Mouse (Mus musculus) stomach, embryonic 16.5 days (tissue): Measurements from ENCODE around the gene Nup85. TPM values are rescaled to one million over a fixed set of nuclear protein-coding genes. Genes with fewer than 3 reads are reported as not detected.
A peak's percentile ranks its signal among the peaks of the same experiment; 100 is the strongest.
"Not testable (repeated sequence)": the region's sequence is repeated elsewhere in the genome, so short reads cannot be mapped to it uniquely, and the experiment has no call there.

Experiments used
- ATAC-seq: fragments of 200-750 bp; cut with Nextera tagmentation; 2 replicates; pipeline ENCODE4 v1.8.0; 2017; ENCODE audit warnings: moderate number of reproducible peaks, moderate TSS enrichment; ENCODE audit not compliant: insufficient read depth, low FRiP score
- H3K27ac ChIP-seq: fragments of 300-500 bp; sonication (generic); 2 replicates; pipeline ENCODE4 v1.5.1; 2014; ENCODE audit warnings: low read length
- H3K27me3 ChIP-seq: fragments of 300-500 bp; sonication (generic); 2 replicates; pipeline ENCODE4 v1.6.1; 2014; ENCODE audit warnings: low read length, control low read depth, mixed read lengths; ENCODE audit not compliant: control insufficient read depth, insufficient read depth
- H3K36me3 ChIP-seq: fragments of 300-500 bp; sonication (generic); 2 replicates; pipeline ENCODE4 v1.6.1; 2014; ENCODE audit warnings: low read length; ENCODE audit not compliant: control insufficient read depth, insufficient read depth
- H3K4me1 ChIP-seq: fragments of 300-500 bp; sonication (generic); 2 replicates; pipeline ENCODE4 v1.6.1; 2014; ENCODE audit warnings: low read length, control low read depth, mixed read lengths; ENCODE audit not compliant: control insufficient read depth, insufficient read depth
- H3K4me2 ChIP-seq: fragments of 300-500 bp; sonication (generic); 2 replicates; pipeline ENCODE4 v1.6.1; 2014; ENCODE audit warnings: low read depth, low read length, mixed read lengths
- H3K4me3 ChIP-seq: fragments of 300-500 bp; sonication (generic); replicated peaks from 2 replicates; pipeline ENCODE4 v1.5.1; 2014; ENCODE audit warnings: mild to moderate bottlenecking, low read length
- H3K9ac ChIP-seq: fragments of 300-500 bp; sonication (generic); 2 replicates; pipeline ENCODE4 v1.6.1; 2014; ENCODE audit warnings: low read length
- H3K9me3 ChIP-seq: fragments of 300-500 bp; sonication (generic); replicated peaks from 2 replicates; pipeline ENCODE4 v1.6.1; 2016; ENCODE audit warnings: low read length, control low read depth; ENCODE audit not compliant: control insufficient read depth
- WGBS: fragments of 180-500 bp; shearing (Covaris S2); extraction: QIAGEN DNeasy Blood & Tissue Kit; methylation state at CpG from one replicate; pipeline ENCODE4 v1.1.7; 2014; 5-methylcytosine and 5-hydroxymethylcytosine counted together
- polyA plus RNA-seq: library from polyadenylated mRNA; unstranded; fragments of >200 nt; fragmentation: Nextera tagmentation; extraction: Ambion mirVana; gene quantifications from 2 replicates; pipeline ENCODE4 v1.2.1, GENCODE M21; 2015

The Nup85 gene
- polyA plus RNA-seq, 1 experiment from 2014 or later, result 141 TPM

DNA sequence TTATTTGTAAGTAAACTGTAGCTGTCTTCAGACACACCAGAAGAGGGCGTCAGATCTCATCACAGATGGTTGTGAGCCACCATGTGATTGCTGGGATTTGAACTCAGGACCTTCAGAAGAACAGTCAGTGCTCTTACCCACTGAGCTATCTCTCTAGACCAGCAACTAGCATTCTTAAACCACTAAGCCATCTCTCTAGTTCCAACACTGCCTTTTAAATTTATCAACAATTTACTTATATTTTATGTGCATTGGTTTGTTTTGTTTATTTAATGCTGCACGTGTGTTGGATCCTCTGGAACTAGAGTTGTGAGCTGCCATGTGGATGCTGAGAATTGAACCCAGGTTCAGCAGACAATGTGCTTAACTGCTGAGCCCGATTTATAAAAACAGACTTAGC, 37.8 kb upstream of the Nup85 start:
- peaks cover 31% of the 10 kb centered on the region for H3K36me3 ChIP-seq
- H3K9me3 ChIP-seq, H3K4me1 ChIP-seq, H3K27me3 ChIP-seq, H3K9ac ChIP-seq, H3K4me3 ChIP-seq, H3K27ac ChIP-seq, ATAC-seq, H3K4me2 ChIP-seq: not testable (repeated sequence)
- WGBS, result 71% methylated on average over 3 of the region's 3 CpGs

DNA sequence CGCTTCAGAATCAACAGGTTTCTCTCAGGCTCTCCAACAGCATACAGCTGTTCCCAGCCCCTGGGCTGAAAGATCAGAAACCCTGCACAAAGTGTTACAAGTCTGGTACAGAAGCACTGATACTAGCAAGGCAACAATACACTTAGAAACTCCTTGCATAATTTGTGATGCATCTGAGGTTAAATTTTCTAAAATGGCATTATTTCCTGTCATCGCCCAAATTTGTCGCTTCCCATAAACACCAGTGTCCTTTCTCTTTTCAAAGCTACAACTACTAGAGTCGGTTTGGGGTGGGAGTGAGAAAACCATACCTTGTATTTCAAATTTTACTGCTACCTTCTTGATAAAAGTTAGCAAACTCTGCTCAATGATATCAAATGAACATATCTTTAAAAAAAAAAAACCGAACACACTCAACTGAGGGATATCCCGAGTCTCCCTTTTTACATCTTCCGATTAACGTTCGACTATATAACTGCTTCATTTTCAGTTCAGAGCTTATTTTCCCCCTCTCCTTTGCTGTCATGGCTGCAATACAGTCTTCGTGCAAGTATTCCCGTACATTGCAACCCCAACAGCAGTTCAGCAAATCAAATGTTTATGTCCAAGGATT, 29.4 kb upstream of the Nup85 start:
- peak overlapping the region; percentile 94 for H3K4me3 ChIP-seq
- no peaks in the 10 kb centered on the region for H3K27me3 ChIP-seq
- peaks cover 3% of the 10 kb centered on the region; the same call in 1 of the 2 replicates for H3K4me1 ChIP-seq
- H3K36me3 ChIP-seq, result peaks cover 14% of the 10 kb centered on the region; the same call in 1 of the 2 replicates
- H3K9ac ChIP-seq, result peak overlapping the region; percentile 99
- no peaks in the 10 kb centered on the region for H3K9me3 ChIP-seq
- ATAC-seq, result no peak
- H3K4me2 ChIP-seq, result peak overlapping the region; percentile 87
- 3% methylated on average over 11 of the region's 11 CpGs for WGBS
- H3K27ac ChIP-seq, result peak overlapping the region; percentile 100

DNA sequence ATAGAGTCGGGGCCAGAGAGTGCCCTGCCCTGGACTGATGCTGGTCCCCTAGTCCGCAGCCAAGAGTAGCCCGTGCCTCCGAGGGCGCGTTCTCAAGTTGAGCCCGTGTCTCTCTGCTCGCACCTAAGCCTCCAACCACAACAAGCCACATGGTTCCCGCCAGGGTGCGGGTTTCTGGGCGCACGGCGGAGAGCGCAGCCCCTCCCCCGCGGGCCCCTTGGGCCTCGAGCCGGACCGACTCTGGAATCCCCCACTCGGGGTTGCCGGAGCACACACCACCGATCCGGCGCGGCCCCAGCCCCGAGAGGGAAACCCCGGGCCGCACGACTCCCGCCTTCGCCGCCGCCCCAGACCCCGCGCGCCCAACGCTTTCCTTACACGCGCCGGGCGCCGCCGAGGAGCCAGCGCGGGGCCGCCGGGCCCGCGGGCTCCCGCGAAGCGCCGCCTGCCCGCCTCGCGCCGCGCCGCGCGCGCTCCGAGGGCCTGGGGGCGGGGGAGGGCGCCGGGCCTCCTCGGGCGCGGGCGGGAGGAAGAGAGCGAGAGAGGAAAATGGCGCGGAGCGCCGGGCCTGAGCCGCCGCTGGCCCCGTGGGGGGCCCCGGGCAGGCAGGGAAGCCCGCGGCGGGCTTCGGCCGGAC, 28.7 kb upstream of the Nup85 start:
- peaks cover 14% of the 10 kb centered on the region; the same call in 1 of the 2 replicates for H3K36me3 ChIP-seq
- under 1% methylated on average over 84 of the region's 84 CpGs for WGBS
- ATAC-seq, result peak; percentile 77
- H3K4me3 ChIP-seq, result peak overlapping the region; percentile 94
- no peaks in the 10 kb centered on the region for H3K27me3 ChIP-seq
- H3K9ac ChIP-seq, result peak overlapping the region; percentile 99
- peak overlapping the region; percentile 87 for H3K4me2 ChIP-seq
- no peaks in the 10 kb centered on the region for H3K9me3 ChIP-seq
- H3K4me1 ChIP-seq, result peaks cover 3% of the 10 kb centered on the region; the same call in 1 of the 2 replicates
- H3K27ac ChIP-seq, result peak overlapping the region; percentile 100

DNA sequence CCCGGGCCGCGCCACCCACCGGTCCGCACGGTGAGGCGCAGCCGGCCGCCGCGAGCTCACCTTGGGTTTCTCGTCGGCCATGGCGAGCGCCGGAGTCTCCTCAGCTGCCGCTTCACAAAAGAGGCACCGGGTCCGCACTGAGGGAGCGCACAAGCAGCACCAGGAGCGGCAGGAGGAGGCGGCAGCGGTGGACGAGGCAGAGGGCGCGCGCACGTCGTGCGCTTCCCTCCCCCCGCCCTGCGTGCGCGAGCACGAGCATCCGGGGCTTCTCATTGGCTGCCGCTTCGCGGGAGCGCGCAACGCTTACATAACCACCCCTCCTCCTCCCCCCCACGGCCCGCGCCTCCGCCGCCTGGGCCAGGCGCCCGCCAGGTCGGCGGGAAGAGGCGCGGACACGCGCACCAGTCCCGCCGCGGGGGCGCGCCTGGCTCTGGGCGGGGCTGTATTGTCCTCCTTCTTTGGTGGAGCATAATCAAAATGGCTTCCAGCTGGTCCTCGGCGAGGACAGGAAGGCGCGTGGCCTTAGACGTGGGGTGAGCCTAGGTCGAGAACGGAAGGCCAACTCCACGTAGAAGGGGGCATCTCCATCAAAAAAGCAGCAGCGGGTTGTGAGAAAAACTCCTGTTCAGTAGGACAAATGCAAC, 28.1 kb upstream of the Nup85 start, which contains the start of gene Sumo2:
TSS of gene Sumo2 (minus strand) at position 239 of the 644 bp plus-strand sequence.
- H3K4me3 ChIP-seq, result peak within 1 kb of the TSS; percentile 94
- H3K4me2 ChIP-seq, result peak within 1 kb of the TSS; percentile 87
- peak; percentile 90 for ATAC-seq
- H3K9ac ChIP-seq, result peak within 1 kb of the TSS; percentile 99
- H3K4me1 ChIP-seq, result peaks cover 3% of the 10 kb centered on the region; the same call in 1 of the 2 replicates
- under 1% methylated on average over 59 of the region's 70 CpGs for WGBS
- H3K9me3 ChIP-seq, result no peaks in the 10 kb centered on the region
- peaks cover 14% of the 10 kb centered on the region; the same call in 1 of the 2 replicates for H3K36me3 ChIP-seq
- peak within 1 kb of the TSS; percentile 100 for H3K27ac ChIP-seq
- H3K27me3 ChIP-seq, result no peaks in the 10 kb centered on the region

DNA sequence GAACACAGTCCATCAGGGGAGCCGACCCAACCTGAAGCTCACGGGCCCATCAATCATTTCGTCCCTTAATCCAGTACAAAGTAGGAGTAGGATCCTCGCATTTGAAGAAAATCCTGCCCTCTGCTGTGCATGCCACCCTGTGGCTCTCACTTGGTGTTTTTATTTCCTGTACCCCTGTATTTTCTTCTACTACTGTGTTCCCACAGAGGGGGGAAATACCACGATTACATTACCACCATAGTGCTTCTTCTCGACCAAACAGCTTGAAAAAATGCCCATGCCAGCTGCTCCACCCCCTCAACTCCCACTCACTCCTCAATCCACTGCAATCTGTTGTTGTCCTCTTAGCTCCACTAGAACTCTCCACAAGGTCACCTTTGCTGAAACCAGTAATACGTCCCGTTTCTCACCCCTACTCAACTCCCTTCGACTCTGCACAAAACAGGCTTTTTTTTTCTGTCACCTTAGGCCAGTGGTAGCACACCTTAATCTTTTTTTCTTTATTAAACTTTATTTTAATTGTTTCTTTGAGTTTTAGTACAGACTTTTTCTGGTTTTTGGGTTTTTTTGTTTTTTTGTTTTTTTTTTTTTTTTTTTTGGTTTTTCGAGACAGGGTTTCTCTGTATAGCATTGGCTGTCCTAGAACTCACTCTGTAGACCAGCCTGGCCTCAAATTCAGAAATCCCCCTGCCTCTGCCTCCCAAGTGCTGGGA, 27.2 kb upstream of the Nup85 start:
- Histone ChIP-seq H3K27me3 (no peaks in the 10 kb centered on the region), H3K27ac (peak overlapping the region; percentile 100), H3K4me3 (no peak overlapping the region; the same call in 1 of the 2 replicates), H3K9me3 (no peaks in the 10 kb centered on the region), H3K9ac (peak overlapping the region; percentile 40; the same call in 1 of the 2 replicates), H3K36me3 (peaks cover 8% of the 10 kb centered on the region; the same call in 1 of the 2 replicates), H3K4me2 (peak overlapping the region; percentile 52; the same call in 1 of the 2 replicates), H3K4me1 (peaks cover 3% of the 10 kb centered on the region; the same call in 1 of the 2 replicates)
- WGBS, result 75% methylated on average over 10 of the region's 10 CpGs
- ATAC-seq, result no peak

DNA sequence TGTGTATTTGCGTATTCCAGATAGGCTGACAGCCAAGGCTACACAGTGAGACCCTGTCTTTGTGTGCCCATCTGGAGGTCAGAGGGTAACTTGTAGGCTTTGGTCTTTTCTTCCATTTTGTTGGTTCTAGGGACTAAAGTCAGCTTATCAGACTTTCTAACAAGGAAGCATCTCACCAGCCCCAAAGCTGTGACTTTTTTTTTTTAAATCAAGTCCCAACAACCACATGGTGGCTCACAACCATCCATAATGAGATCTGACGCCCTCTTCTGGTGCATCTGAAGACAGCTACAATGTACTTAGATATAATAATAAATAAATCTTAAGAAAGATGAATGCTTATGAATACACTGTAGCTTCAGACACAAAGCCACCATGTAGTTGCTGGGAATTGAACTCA, 26.2 kb upstream of the Nup85 start:
- no peak overlapping the region for H3K27ac ChIP-seq
- no peak overlapping the region for H3K4me2 ChIP-seq
- no peaks in the 10 kb centered on the region for H3K9me3 ChIP-seq
- no peak overlapping the region for H3K9ac ChIP-seq
- 0 out of 2 replicates have a peak, but pooled peaks cover 2% of the 10 kb centered on the region for H3K36me3 ChIP-seq
- WGBS, result 55% methylated on average over 2 of the region's 2 CpGs
- no peaks in the 10 kb centered on the region for H3K27me3 ChIP-seq
- H3K4me1 ChIP-seq, result peaks cover 3% of the 10 kb centered on the region; the same call in 1 of the 2 replicates
- H3K4me3 ChIP-seq, result no peak overlapping the region
- ATAC-seq, result no peak

DNA sequence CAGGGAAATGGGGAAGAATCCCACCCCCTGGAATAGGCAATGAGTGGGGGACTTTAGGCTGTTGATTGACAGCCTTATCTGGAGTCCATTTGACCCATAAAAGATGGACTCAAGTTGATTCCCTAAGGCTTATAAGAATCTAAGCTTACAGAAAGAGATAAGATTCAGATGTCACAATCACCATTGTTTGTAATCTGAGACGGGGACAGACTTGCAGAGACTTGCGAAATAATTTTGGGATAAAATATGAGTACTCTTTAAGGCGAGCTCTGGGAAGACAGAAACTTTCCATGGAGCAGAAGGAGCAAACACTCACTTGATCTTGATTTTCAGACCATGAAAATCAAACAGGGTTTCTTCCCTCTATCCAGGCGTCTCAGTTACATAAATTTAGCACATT, 20.7 kb upstream of the Nup85 start:
- Histone ChIP-seq H3K9me3 (no peaks in the 10 kb centered on the region), H3K36me3 (no peaks in the 10 kb centered on the region), H3K4me1 (no peaks in the 10 kb centered on the region), H3K4me3 (no peak overlapping the region), H3K27ac (no peak overlapping the region), H3K4me2 (no peak overlapping the region), H3K27me3 (no peaks in the 10 kb centered on the region), H3K9ac (no peak overlapping the region)
- 62% methylated on average over 4 of the region's 4 CpGs for WGBS
- ATAC-seq, result no peak

DNA sequence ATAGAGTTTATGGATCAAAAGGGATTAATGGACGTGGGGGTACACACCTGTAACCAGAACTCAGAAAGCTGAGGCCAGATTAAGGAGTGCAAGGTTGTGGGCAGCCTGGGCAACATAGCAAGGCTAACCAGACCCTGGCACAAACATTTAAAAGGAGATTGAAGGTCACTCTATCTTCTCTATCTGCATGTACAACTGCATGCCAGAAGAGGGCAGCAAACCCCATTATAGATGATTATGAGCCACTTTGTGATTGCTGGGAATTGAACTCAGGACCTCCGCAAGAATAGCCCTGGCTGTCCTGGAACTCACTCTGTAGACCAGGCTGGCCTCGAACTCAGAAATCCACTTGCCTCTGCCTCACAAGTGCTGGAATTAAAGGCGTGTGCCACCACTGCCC, 11.5 kb upstream of the Nup85 start:
- no peaks in the 10 kb centered on the region for H3K27me3 ChIP-seq
- no peaks in the 10 kb centered on the region for H3K4me1 ChIP-seq
- H3K9me3 ChIP-seq, result no peaks in the 10 kb centered on the region
- no peak for ATAC-seq
- H3K36me3 ChIP-seq, result no peaks in the 10 kb centered on the region
- no peak overlapping the region for H3K4me3 ChIP-seq
- no peak overlapping the region for H3K4me2 ChIP-seq
- H3K27ac ChIP-seq, result no peak overlapping the region
- H3K9ac ChIP-seq, result no peak overlapping the region
- 58% methylated on average over 4 of the region's 4 CpGs for WGBS
